Mouse (Mus musculus) heart, embryonic 12.5 days (tissue): ENCODE measurements around the gene Gm49373. TPM values are rescaled to one million over a fixed set of nuclear protein-coding genes. Genes with fewer than 3 reads are reported as not detected.
A peak's percentile ranks its signal among the peaks of the same experiment; 100 is the strongest.

ENCODE experiments used
- ATAC-seq: fragments of 200-750 bp; cut with Nextera tagmentation; 2 replicates; pipeline ENCODE4 v1.8.0; 2017; ENCODE audit warnings: moderate TSS enrichment, moderate library complexity; ENCODE audit not compliant: insufficient number of reproducible peaks, low FRiP score
- H3K27ac ChIP-seq: fragments of 300-500 bp; sonication (generic); 2 replicates; pipeline ENCODE4 v1.5.1; 2016; ENCODE audit warnings: mild to moderate bottlenecking, moderate library complexity; ENCODE audit not compliant: poor library complexity, severe bottlenecking
- H3K27me3 ChIP-seq: fragments of 300-500 bp; sonication (generic); replicated peaks from 2 replicates; pipeline ENCODE4 v1.6.1; 2016; ENCODE audit warnings: mild to moderate bottlenecking, moderate library complexity
- H3K36me3 ChIP-seq: fragments of 300-500 bp; sonication (generic); 2 replicates; pipeline ENCODE4 v1.6.1; 2016; ENCODE audit warnings: mild to moderate bottlenecking, moderate library complexity
- H3K4me1 ChIP-seq: fragments of 300-500 bp; sonication (generic); replicated peaks from 2 replicates; pipeline ENCODE4 v1.6.1; 2016; ENCODE audit warnings: mild to moderate bottlenecking
- H3K4me2 ChIP-seq: fragments of 300-500 bp; sonication (generic); 2 replicates; pipeline ENCODE4 v1.6.1; 2016; ENCODE audit warnings: mild to moderate bottlenecking, moderate library complexity
- H3K4me3 ChIP-seq: fragments of 300-500 bp; sonication (generic); 2 replicates; pipeline ENCODE4 v1.5.1; 2016; ENCODE audit warnings: mild to moderate bottlenecking
- H3K9ac ChIP-seq: fragments of 300-500 bp; sonication (generic); 2 replicates; pipeline ENCODE4 v1.6.1; 2016; ENCODE audit warnings: mild to moderate bottlenecking, moderate library complexity
- H3K9me3 ChIP-seq: fragments of 300-500 bp; sonication (generic); replicated peaks from 2 replicates; pipeline ENCODE4 v1.6.1; 2016; ENCODE audit warnings: mild to moderate bottlenecking, moderate library complexity
- WGBS: fragments of 180-500 bp; shearing (Covaris S2); methylation state at CpG from one replicate; pipeline ENCODE4 v1.1.7; 2016; 5-methylcytosine and 5-hydroxymethylcytosine counted together
- polyA plus RNA-seq: library from polyadenylated mRNA; unstranded; fragments of >200 nt; fragmentation: Nextera tagmentation; extraction: Ambion mirVana; gene quantifications from 2 replicates; pipeline ENCODE4 v1.2.1, GENCODE M21; 2016

Gm49373 gene
- polyA plus RNA-seq, 1 experiment from 2014 or later: 0.69 TPM

- 11% methylated on average over 20 of the region's 20 CpGs for WGBS
- H3K4me2 ChIP-seq: peak overlapping the region; percentile 73; the same call in 1 of the 2 replicates
- no peak overlapping the region for H3K9ac ChIP-seq
- peaks cover 7% of the 10 kb centered on the region; the same call in 1 of the 2 replicates for H3K9me3 ChIP-seq
- no peak for ATAC-seq
- H3K4me1 ChIP-seq: peaks cover 54% of the 10 kb centered on the region
- no peaks in the 10 kb centered on the region for H3K36me3 ChIP-seq
- H3K27me3 ChIP-seq: peaks cover 95% of the 10 kb centered on the region
- H3K27ac ChIP-seq: no peak overlapping the region
- H3K4me3 ChIP-seq: peak overlapping the region; percentile 39; the same call in 1 of the 2 replicates
Observed at GRCm38 (mm10) chr9:21036161-21036560, 36.7 kb downstream of the Gm49373 start.

DNA sequence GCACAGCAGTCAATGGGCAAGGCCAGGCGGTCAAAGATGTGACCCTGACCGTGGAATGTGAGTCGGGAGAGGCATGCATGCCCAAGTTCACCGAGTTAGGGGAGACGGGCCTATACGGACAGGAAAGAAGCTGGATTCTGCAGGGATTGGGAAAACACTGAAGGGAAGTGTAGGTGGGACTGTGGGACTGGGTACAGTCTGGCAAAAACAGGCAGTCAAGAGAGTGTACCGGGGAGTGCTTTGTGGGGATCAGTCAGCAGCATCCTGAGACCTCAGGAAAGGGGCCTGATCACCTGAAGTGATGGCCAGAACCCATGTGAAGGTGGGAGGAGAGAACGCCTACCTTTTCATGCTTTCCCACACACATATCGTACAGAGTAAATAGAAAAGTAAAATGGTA lies 37.3 kb downstream of the Gm49373 start:
- peaks cover 59% of the 10 kb centered on the region for H3K4me1 ChIP-seq

GRCm38 (mm10) chr9:21034481-21035085 lies 38.3 kb downstream of the Gm49373 start:
- H3K9ac ChIP-seq: no peak overlapping the region
- ATAC-seq: no peak
- peaks cover 88% of the 10 kb centered on the region for H3K27me3 ChIP-seq
- WGBS: 5% methylated on average over 17 of the region's 17 CpGs
- no peak overlapping the region for H3K4me3 ChIP-seq
- peaks cover 6% of the 10 kb centered on the region; the same call in 1 of the 2 replicates for H3K9me3 ChIP-seq
- no peak overlapping the region for H3K27ac ChIP-seq
- no peaks in the 10 kb centered on the region for H3K36me3 ChIP-seq
- H3K4me1 ChIP-seq: peaks cover 69% of the 10 kb centered on the region
- no peak overlapping the region for H3K4me2 ChIP-seq

More for the DNA sequence above, 37.3 kb downstream of the Gm49373 start:
- Histone ChIP-seq H3K27ac (no peak overlapping the region), H3K9ac (no peak overlapping the region), H3K36me3 (no peaks in the 10 kb centered on the region), H3K4me2 (no peak overlapping the region), H3K27me3 (peaks cover 90% of the 10 kb centered on the region), H3K4me3 (no peak overlapping the region), H3K9me3 (peaks cover 7% of the 10 kb centered on the region; the same call in 1 of the 2 replicates)
- WGBS: 22% methylated on average over 9 of the region's 9 CpGs
- no peak for ATAC-seq

- no peaks in the 10 kb centered on the region for H3K9me3 ChIP-seq
- ATAC-seq: peak; percentile 64
- H3K36me3 ChIP-seq: no peaks in the 10 kb centered on the region
- peaks cover 84% of the 10 kb centered on the region for H3K27me3 ChIP-seq
- under 1% methylated on average over 33 of the region's 34 CpGs for WGBS
- H3K27ac ChIP-seq: no peak overlapping the region
- peak overlapping the region; percentile 94 for H3K4me2 ChIP-seq
- peak overlapping the region; percentile 22; the same call in 1 of the 2 replicates for H3K9ac ChIP-seq
- peaks cover 76% of the 10 kb centered on the region for H3K4me1 ChIP-seq
- peak overlapping the region; percentile 55 for H3K4me3 ChIP-seq
Observed at GRCm38 (mm10) chr9:21033136-21033535, 39.8 kb downstream of the Gm49373 start.

DNA sequence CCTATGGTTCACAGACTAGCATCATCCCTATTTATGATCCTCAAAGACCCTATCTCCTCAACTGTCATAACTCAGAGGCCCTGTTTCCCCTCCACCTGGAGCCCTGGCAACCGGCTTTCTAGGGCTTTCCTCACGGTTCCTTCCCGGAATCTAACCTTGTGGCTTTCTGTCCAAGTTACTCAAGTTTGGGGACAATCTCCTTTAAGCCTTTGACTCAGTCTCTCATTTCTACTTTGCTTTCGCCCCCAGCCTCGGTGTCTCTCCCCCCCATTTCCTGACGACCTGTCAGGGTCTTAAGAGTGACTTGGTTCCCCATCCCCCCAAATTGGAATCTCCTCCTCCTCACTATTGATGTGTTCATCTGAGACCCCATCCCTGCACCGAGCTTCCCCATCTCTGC lies 40.4 kb downstream of the Gm49373 start:
- Histone ChIP-seq H3K9ac (no peak overlapping the region), H3K27me3 (peaks cover 84% of the 10 kb centered on the region), H3K36me3 (no peaks in the 10 kb centered on the region), H3K27ac (no peak overlapping the region), H3K4me3 (peak overlapping the region; percentile 55), H3K4me1 (peaks cover 71% of the 10 kb centered on the region), H3K9me3 (no peaks in the 10 kb centered on the region), H3K4me2 (peak overlapping the region; percentile 94)
- whole genome bisulfite sequencing: 5% methylated on average over 7 of the region's 7 CpGs
- ATAC-seq: no peak

DNA sequence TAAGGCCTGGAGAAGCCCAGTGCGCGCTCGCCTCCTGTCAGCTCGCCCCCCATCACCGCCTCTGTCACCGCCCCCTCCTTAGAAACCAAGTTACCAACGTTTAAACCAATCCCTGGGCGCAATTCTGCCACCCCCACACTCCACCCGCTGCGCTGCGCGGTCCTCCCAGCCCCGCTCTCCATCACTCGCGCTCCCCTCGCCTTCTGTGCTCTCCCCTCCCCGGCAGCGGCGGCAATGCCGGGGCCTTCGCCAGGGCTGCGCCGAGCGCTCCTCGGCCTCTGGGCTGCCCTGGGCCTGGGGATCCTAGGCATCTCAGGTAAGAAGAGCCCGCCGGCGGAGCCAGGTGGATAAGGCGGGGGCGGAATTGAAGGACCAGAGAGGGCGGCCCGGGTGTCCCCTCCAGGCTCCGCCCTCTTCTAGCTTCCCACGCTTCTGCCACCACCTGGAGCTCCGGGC lies 41.0 kb downstream of the Gm49373 start, which contains the start of gene Icam5:
Gene Icam5 (plus strand): TSS at position 178 of the 456 bp plus-strand sequence.
- Histone ChIP-seq H3K4me2 (peak within 1 kb of the TSS; percentile 94), H3K27ac (no peak within 1 kb of the TSS), H3K9me3 (no peaks in the 10 kb centered on the region), H3K4me1 (peaks cover 66% of the 10 kb centered on the region), H3K36me3 (no peaks in the 10 kb centered on the region), H3K4me3 (peak within 1 kb of the TSS; percentile 55), H3K9ac (peak within 1 kb of the TSS; percentile 57), H3K27me3 (peaks cover 84% of the 10 kb centered on the region)
- WGBS: 1% methylated on average over 35 of the region's 35 CpGs
- no peak for ATAC-seq

GRCm38 (mm10) chr9:21031251-21031895 lies 41.5 kb downstream of the Gm49373 start:
- peaks cover 84% of the 10 kb centered on the region for H3K27me3 ChIP-seq
- H3K4me1 ChIP-seq: peaks cover 62% of the 10 kb centered on the region
- no peak overlapping the region for H3K27ac ChIP-seq
- peak overlapping the region; percentile 57 for H3K9ac ChIP-seq
- WGBS: under 1% methylated on average over 34 of the region's 36 CpGs
- peak overlapping the region; percentile 94 for H3K4me2 ChIP-seq
- peak; percentile 10; the same call in 1 of the 2 replicates for ATAC-seq
- no peaks in the 10 kb centered on the region for H3K36me3 ChIP-seq
- H3K4me3 ChIP-seq: peak overlapping the region; percentile 55
- H3K9me3 ChIP-seq: no peaks in the 10 kb centered on the region

DNA sequence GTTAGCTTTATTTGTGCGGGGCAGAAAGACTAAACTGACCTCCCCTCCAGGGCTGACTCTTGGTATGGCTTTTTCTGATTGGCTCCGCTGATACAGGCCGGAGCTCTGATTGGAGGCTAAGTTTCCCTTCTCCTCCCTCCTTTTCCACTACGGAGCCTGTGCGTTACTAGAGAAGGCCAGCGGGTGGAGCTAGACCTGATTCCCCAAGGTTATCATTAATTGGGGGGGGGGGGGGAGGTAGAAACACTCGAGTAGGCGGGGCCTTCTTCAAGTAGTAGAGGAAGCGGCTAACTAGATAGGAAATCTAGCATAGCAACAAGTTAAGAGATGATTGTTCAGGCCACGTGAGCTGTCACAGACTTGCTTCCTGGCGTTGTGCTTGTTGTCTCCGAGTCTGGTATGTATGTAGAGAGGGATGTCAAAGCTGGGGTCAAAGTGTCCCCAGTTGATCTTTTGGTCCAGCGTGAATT lies 42.1 kb downstream of the Gm49373 start:
- peak overlapping the region; percentile 55 for H3K4me3 ChIP-seq
- peaks cover 84% of the 10 kb centered on the region for H3K27me3 ChIP-seq
- H3K9me3 ChIP-seq: no peaks in the 10 kb centered on the region
- peak; percentile 69 for ATAC-seq
- peak overlapping the region; percentile 94 for H3K4me2 ChIP-seq
- no peaks in the 10 kb centered on the region for H3K36me3 ChIP-seq
- WGBS: 0% methylated on average over 13 of the region's 13 CpGs
- peaks cover 59% of the 10 kb centered on the region for H3K4me1 ChIP-seq
- no peak overlapping the region for H3K27ac ChIP-seq
- H3K9ac ChIP-seq: peak overlapping the region; percentile 57

DNA sequence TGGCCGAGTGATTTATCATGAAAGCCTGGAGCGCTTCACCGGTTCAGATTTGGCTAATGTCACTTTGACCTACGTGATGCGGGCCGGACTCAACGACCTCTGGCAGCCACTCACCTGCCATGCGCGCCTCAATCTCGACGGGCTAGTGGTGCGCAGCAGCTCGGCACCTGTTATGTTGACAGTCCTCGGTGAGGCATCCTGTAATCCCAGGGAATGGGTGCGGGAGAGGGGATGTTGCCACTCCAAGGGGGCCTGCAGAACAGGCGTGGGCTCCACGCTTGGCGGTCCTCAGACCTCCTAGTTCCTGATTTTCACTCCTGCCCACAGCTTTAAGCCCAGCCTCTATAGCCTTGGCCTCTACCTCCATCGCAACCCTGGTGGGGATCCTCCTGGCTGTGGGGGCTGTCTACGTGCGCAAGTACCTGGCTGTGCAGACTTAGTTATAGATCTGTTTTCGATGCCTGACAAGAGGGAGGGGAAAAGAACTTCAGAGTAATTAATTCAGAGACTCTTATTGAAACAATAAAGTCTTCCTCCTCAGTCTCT lies 42.8 kb downstream of the Gm49373 start:
- H3K4me2 ChIP-seq: peak overlapping the region; percentile 94
- no peaks in the 10 kb centered on the region for H3K9me3 ChIP-seq
- peak overlapping the region; percentile 55 for H3K4me3 ChIP-seq
- no peaks in the 10 kb centered on the region for H3K36me3 ChIP-seq
- WGBS: 15% methylated on average over 22 of the region's 22 CpGs
- H3K27ac ChIP-seq: no peak overlapping the region
- no peak for ATAC-seq
- H3K9ac ChIP-seq: peak overlapping the region; percentile 59
- peaks cover 82% of the 10 kb centered on the region for H3K27me3 ChIP-seq
- peaks cover 55% of the 10 kb centered on the region for H3K4me1 ChIP-seq

GRCm38 (mm10) chr9:21029291-21030054 lies 43.4 kb downstream of the Gm49373 start, which contains the start of gene Icam4:
TSS of gene Icam4 (plus strand) at chr9:21029373.
- peak; percentile 77 for ATAC-seq
- Histone ChIP-seq H3K36me3 (no peaks in the 10 kb centered on the region), H3K4me1 (peaks cover 50% of the 10 kb centered on the region), H3K27ac (peak within 1 kb of the TSS; percentile 7; the same call in 1 of the 2 replicates), H3K9me3 (no peaks in the 10 kb centered on the region), H3K9ac (peak within 1 kb of the TSS; percentile 59), H3K4me2 (peak within 1 kb of the TSS; percentile 94), H3K4me3 (peak within 1 kb of the TSS; percentile 55), H3K27me3 (peaks cover 76% of the 10 kb centered on the region)
- 1% methylated on average over 37 of the region's 37 CpGs for WGBS
